Mouse (Mus musculus) liver, embryonic 16.5 days (tissue): ENCODE data around the gene Stox2. TPM values are rescaled to one million over a fixed set of nuclear protein-coding genes. Genes with fewer than 3 reads are reported as not detected.

ENCODE experiments used
- ATAC-seq: fragments of 200-750 bp; cut with Nextera tagmentation; 2 replicates; pipeline ENCODE4 v1.8.0; 2017; ENCODE audit warnings: low read depth, mild to moderate bottlenecking, moderate number of reproducible peaks, moderate library complexity
- H3K27ac ChIP-seq: fragments of 300-500 bp; sonication (generic); 2 replicates; pipeline ENCODE4 v1.5.1; 2014; ENCODE audit warnings: mild to moderate bottlenecking, low read length
- H3K27me3 ChIP-seq: fragments of 300-500 bp; sonication (generic); 2 replicates; pipeline ENCODE4 v1.6.1; 2014; ENCODE audit warnings: low read depth, low read length, mixed read lengths; ENCODE audit not compliant: control insufficient read depth, insufficient read depth
- H3K36me3 ChIP-seq: fragments of 300-500 bp; sonication (generic); 2 replicates; pipeline ENCODE4 v1.6.1; 2014; ENCODE audit warnings: mild to moderate bottlenecking; ENCODE audit not compliant: control insufficient read depth, insufficient read depth
- H3K4me1 ChIP-seq: fragments of 300-500 bp; sonication (generic); 2 replicates; pipeline ENCODE4 v1.6.1; 2014; ENCODE audit warnings: low read depth, low read length, mixed read lengths; ENCODE audit not compliant: control insufficient read depth
- H3K4me2 ChIP-seq: fragments of 300-500 bp; sonication (generic); 2 replicates; pipeline ENCODE4 v1.6.1; 2014; ENCODE audit warnings: low read depth, low read length, mixed read lengths
- H3K4me3 ChIP-seq: fragments of 300-500 bp; sonication (generic); 2 replicates; pipeline ENCODE4 v1.5.1; 2014; ENCODE audit warnings: low read depth, mild to moderate bottlenecking, low read length
- H3K9ac ChIP-seq: fragments of 300-500 bp; sonication (generic); 2 replicates; pipeline ENCODE4 v1.6.1; 2014; ENCODE audit warnings: low read depth, low read length
- H3K9me3 ChIP-seq: fragments of 300-500 bp; sonication (generic); replicated peaks from 2 replicates; pipeline ENCODE4 v1.6.1; 2016; ENCODE audit warnings: low read length; ENCODE audit not compliant: control insufficient read depth
- WGBS: fragments of 180-500 bp; shearing (Covaris S2); extraction: QIAGEN DNeasy Blood & Tissue Kit; methylation state at CpG from one replicate; pipeline ENCODE4 v1.1.7; 2014; ENCODE audit not compliant: insufficient replicate concordance; 5-methylcytosine and 5-hydroxymethylcytosine counted together
- polyA plus RNA-seq: library from polyadenylated mRNA; unstranded; fragments of >200 nt; fragmentation: Nextera tagmentation; extraction: Ambion mirVana; gene quantifications from 2 replicates; pipeline ENCODE4 v1.2.1, GENCODE M21; 2015

Stox2 gene
- polyA plus RNA-seq, 1 experiment from 2014 or later: 0.30 TPM

DNA sequence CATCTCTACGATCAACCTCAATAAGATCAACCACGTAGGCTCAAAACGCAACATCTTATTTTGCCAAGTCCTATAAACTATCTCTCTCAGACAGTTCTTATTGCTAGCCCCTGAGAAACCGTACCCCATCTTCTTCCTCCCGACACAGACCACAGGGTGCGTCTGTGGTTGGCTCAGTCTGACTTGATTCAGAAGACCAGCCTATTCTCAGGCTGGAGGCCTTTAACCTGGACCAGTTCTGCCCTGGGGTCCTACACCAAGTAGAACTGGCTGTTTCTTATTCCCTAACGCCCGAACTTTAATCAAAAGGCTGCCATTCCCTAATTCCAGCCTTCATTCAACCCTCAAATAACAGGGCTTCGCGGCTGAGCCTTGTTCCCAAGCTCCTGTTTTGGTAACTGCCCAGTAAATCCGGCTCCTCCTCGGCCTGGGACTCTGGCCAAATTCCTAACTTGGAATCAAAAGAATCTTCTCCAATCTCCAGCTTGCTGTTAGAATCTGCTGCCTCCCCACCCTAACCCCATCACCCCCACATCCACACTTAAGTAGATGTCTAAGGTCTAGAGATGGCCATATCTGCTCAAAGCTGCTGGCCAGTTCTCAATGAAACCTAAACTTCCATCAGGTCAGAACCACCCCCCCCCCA, 91.5 kb downstream of the Stox2 start:
- H3K4me3 ChIP-seq: no peak overlapping the region
- H3K36me3 ChIP-seq: no peaks in the 10 kb centered on the region
- ATAC-seq: no peak
- H3K4me1 ChIP-seq: no peaks in the 10 kb centered on the region
- H3K9ac ChIP-seq: no peak overlapping the region
- no peaks in the 10 kb centered on the region for H3K27me3 ChIP-seq
- 53% methylated on average over 12 of the region's 12 CpGs for WGBS
- H3K4me2 ChIP-seq: no peak overlapping the region
- H3K9me3 ChIP-seq: no peaks in the 10 kb centered on the region
- no peak overlapping the region for H3K27ac ChIP-seq

DNA sequence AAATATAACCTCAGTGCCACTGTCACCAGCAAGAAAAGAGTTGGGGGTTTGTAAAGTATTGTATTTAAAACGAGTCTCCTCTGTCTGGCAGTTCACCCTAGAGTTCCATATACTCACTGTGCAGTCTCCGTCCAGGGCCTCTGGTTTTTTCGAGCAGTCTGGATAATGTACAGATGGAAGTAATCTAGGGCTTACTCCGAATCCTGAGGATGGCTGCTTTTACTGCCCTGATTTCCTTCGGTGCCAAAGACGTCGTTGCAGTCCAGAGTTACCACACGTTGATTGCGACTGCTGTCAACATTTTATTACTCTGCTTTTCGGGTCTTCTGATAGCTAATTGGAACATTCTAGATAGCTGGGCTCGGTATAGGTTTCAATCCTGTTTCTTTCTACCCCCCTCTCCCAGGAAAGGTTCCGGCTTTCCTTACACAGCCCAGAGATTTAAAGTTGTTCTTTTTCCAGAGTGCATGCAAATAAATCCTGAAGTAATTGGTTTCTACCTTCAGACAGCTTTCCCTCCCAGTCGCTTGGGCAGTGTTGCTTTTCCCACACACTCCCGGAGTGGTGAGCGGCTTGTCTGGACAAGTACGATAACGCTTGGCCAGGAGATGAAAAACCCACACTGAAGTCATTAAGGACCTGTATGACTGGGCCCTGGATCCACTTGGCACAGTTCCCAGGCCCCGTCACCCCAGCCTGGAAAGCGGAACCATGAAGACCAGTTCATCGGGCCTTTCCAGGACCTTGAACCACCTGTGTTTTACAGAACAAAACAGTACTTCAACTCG, 94.1 kb downstream of the Stox2 start:
- no peak for ATAC-seq
- H3K9ac ChIP-seq: no peak overlapping the region
- no peak overlapping the region for H3K4me2 ChIP-seq
- H3K9me3 ChIP-seq: no peaks in the 10 kb centered on the region
- 55% methylated on average over 21 of the region's 21 CpGs for WGBS
- no peaks in the 10 kb centered on the region for H3K36me3 ChIP-seq
- H3K4me1 ChIP-seq: no peaks in the 10 kb centered on the region
- H3K4me3 ChIP-seq: no peak overlapping the region
- no peak overlapping the region for H3K27ac ChIP-seq
- no peaks in the 10 kb centered on the region for H3K27me3 ChIP-seq

DNA sequence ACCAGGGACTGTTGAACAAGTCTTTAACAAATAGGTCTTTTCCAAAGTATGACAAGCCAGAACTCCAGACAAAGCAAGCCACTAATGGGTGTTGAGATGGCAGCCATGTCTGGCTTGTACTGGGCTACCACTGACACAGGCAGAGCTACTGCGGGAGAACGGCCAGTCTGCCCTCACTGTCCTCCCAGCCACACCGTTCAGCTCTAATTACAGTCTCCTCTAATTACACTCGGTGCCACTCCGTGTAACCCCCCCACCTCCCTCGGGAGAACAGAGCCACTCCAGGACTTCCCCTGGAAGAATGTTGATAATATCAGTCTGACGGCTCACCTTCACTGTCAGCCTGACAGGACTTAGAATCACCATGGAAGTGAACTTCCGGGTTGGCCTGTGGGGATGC, 97.1 kb downstream of the Stox2 start:
- H3K4me1 ChIP-seq: no peaks in the 10 kb centered on the region
- no peak overlapping the region for H3K27ac ChIP-seq
- ATAC-seq: no peak
- no peaks in the 10 kb centered on the region for H3K36me3 ChIP-seq
- H3K27me3 ChIP-seq: no peaks in the 10 kb centered on the region
- no peak overlapping the region for H3K4me3 ChIP-seq
- 58% methylated on average over 8 of the region's 8 CpGs for WGBS
- H3K9ac ChIP-seq: no peak overlapping the region
- H3K9me3 ChIP-seq: no peaks in the 10 kb centered on the region
- no peak overlapping the region for H3K4me2 ChIP-seq

DNA sequence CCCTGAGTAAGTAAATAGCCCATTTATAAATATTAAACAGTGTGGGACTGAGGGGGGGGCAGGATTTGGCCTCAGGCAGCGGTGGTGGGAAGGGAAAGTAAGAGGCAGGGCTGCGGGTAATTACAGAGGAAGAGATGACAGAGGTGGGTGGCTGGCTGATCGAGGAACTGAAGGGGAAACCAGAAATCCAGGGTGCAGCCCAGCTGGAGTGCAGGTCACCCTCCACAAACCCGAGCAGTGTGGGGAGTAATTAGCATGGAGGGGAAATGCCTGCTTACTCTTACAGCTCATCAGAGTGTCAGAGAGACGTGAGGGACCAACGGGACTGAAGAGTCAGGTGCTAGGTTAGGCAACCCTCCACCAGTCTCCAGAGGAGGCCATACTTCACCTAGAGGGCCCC, 98.4 kb downstream of the Stox2 start:
- Histone ChIP-seq H3K4me2 (no peak overlapping the region), H3K27me3 (no peaks in the 10 kb centered on the region), H3K27ac (no peak overlapping the region), H3K9me3 (no peaks in the 10 kb centered on the region), H3K36me3 (no peaks in the 10 kb centered on the region), H3K4me3 (no peak overlapping the region), H3K9ac (no peak overlapping the region), H3K4me1 (no peaks in the 10 kb centered on the region)
- 18% methylated on average over 6 of the region's 6 CpGs for WGBS
- ATAC-seq: no peak

DNA sequence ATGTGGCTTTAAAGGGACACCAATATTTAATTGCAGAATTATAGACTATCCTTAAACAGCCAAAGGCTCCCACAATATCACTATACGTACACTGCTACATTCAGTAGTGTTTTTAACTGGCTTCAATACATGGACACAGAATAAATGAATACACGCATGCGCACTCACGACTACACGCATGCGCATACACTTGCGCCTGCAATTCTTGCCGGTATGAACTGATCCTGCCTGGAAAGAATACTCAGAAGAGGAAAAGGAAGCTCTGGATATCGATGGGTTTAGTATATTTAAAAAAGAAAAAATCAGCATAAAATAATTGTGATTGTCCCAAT, 100.4 kb downstream of the Stox2 start:
- no peaks in the 10 kb centered on the region for H3K9me3 ChIP-seq
- no peaks in the 10 kb centered on the region for H3K27me3 ChIP-seq
- H3K36me3 ChIP-seq: no peaks in the 10 kb centered on the region
- no peak overlapping the region for H3K27ac ChIP-seq
- ATAC-seq: no peak
- H3K4me2 ChIP-seq: no peak overlapping the region
- no peak overlapping the region for H3K4me3 ChIP-seq
- 83% methylated on average over 9 of the region's 9 CpGs for WGBS
- no peak overlapping the region for H3K9ac ChIP-seq
- H3K4me1 ChIP-seq: no peaks in the 10 kb centered on the region

DNA sequence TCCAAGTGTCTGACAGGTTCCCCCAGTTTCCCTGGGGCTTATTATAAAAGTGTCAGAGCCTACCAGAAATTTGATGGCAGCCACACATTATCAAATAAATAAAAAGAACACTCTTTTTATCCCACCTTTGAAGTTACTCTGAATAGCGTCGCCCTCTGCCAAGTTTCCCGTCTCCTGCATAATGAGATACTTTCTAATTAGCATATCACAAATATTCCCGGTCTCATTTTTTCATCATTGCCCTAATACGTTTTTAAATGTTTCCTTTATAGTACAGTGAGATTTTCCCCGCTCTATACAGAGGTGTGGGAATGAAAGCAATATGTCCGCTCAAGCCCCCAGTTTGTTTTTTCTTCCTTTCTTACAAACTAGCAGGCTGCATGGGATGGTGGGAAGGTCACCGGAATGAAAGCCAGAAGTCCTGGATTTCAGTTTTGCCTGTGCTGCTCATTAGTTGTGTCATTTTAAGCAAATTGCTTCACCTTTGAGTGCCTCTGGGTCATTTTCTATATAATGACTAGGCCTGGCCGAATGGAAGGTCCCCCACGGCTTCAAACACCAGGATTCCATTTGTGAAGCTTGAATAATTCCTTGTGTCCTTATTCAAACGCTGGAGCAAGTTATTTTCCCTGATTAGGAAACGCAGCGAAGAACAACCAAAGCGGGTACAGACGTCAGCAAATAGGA, 100.9 kb downstream of the Stox2 start:
- H3K9me3 ChIP-seq: no peaks in the 10 kb centered on the region
- no peak for ATAC-seq
- H3K4me2 ChIP-seq: no peak overlapping the region
- no peak overlapping the region for H3K27ac ChIP-seq
- no peaks in the 10 kb centered on the region for H3K4me1 ChIP-seq
- 62% methylated on average over 15 of the region's 15 CpGs for WGBS
- H3K27me3 ChIP-seq: no peaks in the 10 kb centered on the region
- no peak overlapping the region for H3K9ac ChIP-seq
- no peaks in the 10 kb centered on the region for H3K36me3 ChIP-seq
- no peak overlapping the region for H3K4me3 ChIP-seq

DNA sequence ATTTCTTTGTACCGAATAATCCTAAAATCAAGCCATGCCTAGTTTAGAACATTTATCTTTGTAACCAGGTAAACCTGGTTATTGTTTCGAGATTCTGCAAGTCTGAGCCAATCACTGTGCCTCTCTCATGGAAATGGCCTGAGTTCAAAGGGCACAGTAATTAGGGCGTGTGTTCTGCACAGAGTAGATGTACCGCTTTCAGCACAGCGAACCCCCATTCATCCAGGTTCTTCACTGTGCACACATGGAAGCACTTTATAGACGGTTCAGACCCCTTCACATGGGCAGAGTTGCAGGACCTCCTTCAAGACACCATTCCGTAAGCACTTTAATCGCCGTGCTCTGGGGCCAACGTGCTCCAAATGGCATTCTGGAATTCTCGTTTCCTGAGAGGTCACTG, 104.7 kb downstream of the Stox2 start:
- Histone ChIP-seq H3K4me3 (no peak overlapping the region), H3K9ac (no peak overlapping the region), H3K9me3 (no peaks in the 10 kb centered on the region), H3K4me2 (no peak overlapping the region), H3K27ac (no peak overlapping the region), H3K36me3 (no peaks in the 10 kb centered on the region), H3K27me3 (no peaks in the 10 kb centered on the region), H3K4me1 (no peaks in the 10 kb centered on the region)
- WGBS: 68% methylated on average over 11 of the region's 11 CpGs
- no peak for ATAC-seq

DNA sequence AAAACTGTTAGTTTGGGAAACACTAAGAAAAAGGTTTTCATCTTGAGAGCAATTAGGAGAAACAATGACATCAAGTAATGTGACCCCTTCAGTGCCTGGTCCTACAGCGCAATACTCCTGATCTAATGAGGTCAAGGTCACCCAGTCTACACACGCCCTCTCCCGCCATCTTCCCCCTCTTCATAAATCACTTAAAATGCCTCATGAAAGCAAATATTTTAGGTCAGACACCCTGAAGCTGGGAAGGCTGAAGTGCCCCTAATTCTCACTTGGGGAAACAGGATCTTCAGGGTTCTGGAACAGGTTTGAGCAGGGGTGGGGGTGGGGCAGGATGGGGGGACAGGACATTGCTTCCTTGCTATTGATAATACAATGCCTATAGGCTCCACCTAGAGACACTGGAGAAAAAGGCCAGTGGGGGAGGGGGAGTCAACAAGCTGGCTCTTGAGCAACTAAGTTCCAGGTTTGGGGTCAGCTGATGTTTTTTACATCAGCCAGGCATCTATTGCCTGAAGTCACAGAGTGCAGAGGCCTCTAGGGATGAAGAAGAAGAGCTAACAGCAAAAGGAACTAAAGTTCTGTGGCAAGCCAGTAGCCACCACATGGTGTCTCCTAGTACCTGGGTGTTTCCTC, 107.4 kb downstream of the Stox2 start:
- Histone ChIP-seq H3K4me1 (no peaks in the 10 kb centered on the region), H3K9ac (no peak overlapping the region), H3K9me3 (no peaks in the 10 kb centered on the region), H3K4me3 (no peak overlapping the region), H3K27me3 (no peaks in the 10 kb centered on the region), H3K27ac (no peak overlapping the region), H3K36me3 (no peaks in the 10 kb centered on the region), H3K4me2 (no peak overlapping the region)
- WGBS: 65% methylated on average over 3 of the region's 3 CpGs
- ATAC-seq: no peak

DNA sequence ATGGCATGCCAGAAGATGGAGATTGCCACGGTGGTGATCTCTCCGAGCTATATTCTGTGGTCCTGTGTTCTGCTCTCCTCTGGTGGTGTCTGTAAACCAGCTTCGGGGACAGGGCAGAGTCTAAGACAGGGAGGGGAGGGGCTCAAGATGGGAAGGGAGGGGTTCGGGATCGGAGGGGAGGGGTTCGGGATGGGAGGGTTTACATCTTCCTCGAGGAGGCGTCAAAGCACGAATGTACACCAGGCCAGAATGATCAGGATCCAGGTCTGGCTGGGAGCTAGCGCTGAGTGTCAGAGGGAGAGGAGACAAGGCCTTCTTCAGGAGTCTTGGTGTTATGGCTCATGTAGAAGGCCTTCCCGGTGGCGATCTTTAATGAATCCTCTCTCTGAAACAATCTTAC, 109.7 kb downstream of the Stox2 start:
- Histone ChIP-seq H3K36me3 (no peaks in the 10 kb centered on the region), H3K27ac (no peak overlapping the region), H3K4me3 (no peak overlapping the region), H3K27me3 (no peaks in the 10 kb centered on the region), H3K9ac (no peak overlapping the region), H3K9me3 (no peaks in the 10 kb centered on the region), H3K4me2 (no peak overlapping the region), H3K4me1 (no peaks in the 10 kb centered on the region)
- 73% methylated on average over 12 of the region's 12 CpGs for WGBS
- no peak for ATAC-seq
